Mouse (Mus musculus) testis, adult 2 months (tissue): ENCODE measurements at regions not wholly inside any gene's neighbourhood (a gene's known extent, or its start where the extent isn't known, plus 50 kb on each side); places are given as distances from the start of the nearest gene placed in this dataset.

Experiments
- CTCF ChIP-seq: fragments of 200-500 bp; IDR thresholded peaks from 2 replicates; pipeline ENCODE4 v1.5.1; 2012; ENCODE audit warnings: low read depth, mild to moderate bottlenecking, inconsistent platforms, low read length, moderate library complexity; ENCODE audit not compliant: control insufficient read depth, insufficient read depth, insufficient replicate concordance
- POLR2A ChIP-seq: fragments of 200-500 bp; IDR thresholded peaks from 2 replicates; pipeline ENCODE4 v1.6.1; 2012; ENCODE audit warnings: low read depth, mild to moderate bottlenecking, inconsistent platforms, low read length, moderate library complexity; ENCODE audit not compliant: control insufficient read depth

- TF ChIP-seq POLR2A (no peak), CTCF (no peak)
These were observed 81.2 kb downstream of the Mrm1 start for GRCm38 (mm10) chr11:84738128-84738527.
